Mouse (Mus musculus) A20 (cell line): ENCODE results near the gene Serinc1.

Experiments used
- DNase-seq: peaks from one replicate; pipeline ENCODE4 v3.0.0-alpha.2; 2011; ENCODE audit warnings: low read depth, low spot score

Gene Serinc1

DNA sequence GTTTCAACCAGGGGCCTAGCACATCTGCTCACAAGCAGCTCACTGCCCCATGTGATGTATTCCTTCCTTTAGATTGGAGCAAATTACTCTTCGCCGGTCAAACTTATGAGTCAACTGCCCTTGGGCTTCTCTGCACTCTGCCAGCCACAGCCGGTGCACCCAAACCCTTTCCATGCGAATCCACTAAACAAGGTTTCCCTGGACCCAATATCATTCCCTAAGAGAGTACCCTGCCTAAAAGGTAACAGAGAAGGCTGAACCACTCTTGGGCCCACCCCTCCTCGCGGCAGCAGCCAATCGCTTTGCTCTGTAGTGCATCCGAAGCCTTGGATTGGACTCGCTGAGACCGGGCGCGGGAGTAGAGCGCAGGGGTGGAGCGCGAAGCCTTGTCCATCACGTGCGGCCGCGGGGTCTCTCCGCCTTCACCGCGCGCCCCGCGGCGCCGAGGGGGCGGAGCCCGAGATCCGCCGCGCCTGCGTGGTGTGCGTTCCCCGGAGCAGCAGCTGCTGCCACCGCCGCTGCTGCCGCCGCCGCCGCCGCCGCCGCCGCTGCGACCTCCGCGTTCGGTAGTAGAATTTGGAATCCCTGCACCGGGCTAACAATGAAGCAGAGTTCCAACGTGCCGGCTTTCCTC lies 46.3 kb downstream of the Serinc1 start, which contains the start of gene Hsf2:
Gene Hsf2, plus strand, starts transcription at position 478 of the 634 bp plus-strand sequence.
- peak; percentile 96 for DNase-seq

DNA sequence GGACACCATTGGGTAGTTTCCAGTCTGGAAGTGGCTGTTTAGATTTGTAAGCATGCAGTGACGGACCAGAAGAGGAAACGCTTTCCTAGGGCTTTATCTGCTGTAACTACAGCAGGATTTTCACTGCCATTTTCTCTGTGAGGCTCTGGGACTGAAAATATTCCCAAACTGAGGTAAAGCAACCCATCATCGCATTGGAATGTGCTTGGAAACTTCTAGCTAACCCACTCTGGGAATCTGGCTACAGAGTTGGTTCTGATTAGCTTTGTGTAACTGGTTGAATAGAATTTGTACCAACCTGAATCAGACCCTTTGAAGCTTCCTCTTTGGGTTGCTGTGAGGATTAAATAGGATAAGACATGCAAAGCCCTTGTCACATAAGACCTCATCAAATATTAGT lies 47.6 kb downstream of the Serinc1 start:
- DNase-seq: no peak

DNA sequence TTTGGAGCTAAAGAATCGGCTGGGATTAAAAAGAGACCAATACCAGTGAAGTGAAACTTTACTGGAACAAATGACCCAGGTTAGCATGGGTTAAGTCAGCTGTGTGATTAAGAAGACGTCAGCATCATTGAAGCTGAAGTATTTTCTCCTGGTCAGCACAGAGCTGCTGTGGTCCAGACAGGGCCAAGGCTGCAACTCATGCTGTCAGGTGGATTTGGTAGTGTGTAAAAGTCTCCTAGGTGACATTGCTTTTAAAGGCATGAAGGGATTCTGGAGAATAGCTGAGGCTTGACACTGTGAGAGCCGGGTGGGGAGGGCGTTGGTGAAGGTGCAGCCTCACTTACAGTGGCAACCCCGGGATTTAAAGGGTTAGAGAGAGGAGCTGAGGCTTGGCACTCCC lies 50.6 kb downstream of the Serinc1 start:
- no peak for DNase-seq

DNA sequence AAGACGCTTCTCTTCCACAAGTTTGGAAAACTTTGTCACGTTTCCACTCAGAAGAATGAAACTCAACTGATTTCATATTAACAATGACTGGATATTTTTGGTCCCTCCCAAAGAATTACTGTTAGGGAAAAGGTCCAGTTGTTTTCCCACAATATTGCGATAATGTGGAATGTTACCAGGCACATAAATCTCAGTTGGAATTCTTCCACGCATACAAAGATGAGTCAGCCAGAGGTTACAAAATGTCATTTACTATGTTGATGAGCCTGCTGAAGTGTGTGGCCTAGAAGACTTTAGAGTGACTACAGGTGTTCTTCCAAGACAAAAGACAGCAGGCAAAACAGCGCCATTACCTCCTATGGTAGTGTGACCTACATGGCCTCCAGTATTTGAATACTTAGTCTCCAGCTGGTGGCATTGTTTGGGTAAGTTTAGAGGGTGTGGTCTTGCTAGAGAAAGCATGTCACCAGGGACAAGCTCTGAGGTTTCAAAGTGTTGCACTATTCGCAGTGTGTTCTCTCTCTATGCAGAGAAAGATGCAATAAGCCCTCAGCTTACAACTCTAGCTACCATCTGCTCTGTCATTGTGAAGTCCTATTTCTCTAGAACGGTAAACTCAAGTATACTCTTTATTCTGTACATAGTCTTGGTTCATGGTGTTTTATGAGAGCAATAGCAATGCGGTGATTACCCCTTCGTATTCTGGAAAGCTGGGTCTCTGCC lies 55.0 kb downstream of the Serinc1 start:
- DNase-seq: no peak
